25 mouse cellular contexts compared by ENCODE assay signal in genomic region chr5:37310026-37310425, GRCm38 (mm10). TPM values are rescaled to one million over a fixed set of nuclear protein-coding genes. Genes with fewer than 3 reads are reported as not detected.
DNase-seq lines count a peak whose midpoint lies in the region; ATAC-seq and TF ChIP-seq lines count a peak whose summit lies in the region.
"Had no signal": no experiment of that assay in that cellular context is flagged by ENCODE, and none has a peak within 500 bp of the region (broad histone marks: within the 10 kb centered on the region; RNA-seq: fewer than 3 reads in every experiment).

No protein-coding gene starts in this region.

- ATAC-seq in kidney, embryonic 15.5 days (replicated peaks; ENCODE audit: low FRiP score): no peak
- ATAC-seq: activated CD4-positive, CD25-positive, alpha-beta regulatory T cell, adult 4 months; forebrain, embryonic 14.5 days; forebrain, embryonic 16.5 days; Patski had no signal

- 59% methylated on average over 9 of the region's 9 CpGs for WGBS in kidney, adult 2 months
- WGBS in kidney, embryonic 15.5 days: 84% methylated on average over 9 of the region's 9 CpGs

- H3K27ac ChIP-seq in kidney, adult 2 months (ENCODE audit: insufficient read depth, low read depth, low read length): no peak overlapping the region
- no peak overlapping the region for H3K27ac ChIP-seq in kidney, embryonic 15.5 days
- H3K27ac ChIP-seq: embryonic facial prominence, embryonic 13.5 days; embryonic facial prominence, embryonic 15.5 days; forebrain, embryonic 10.5 days; forebrain, embryonic 12.5 days had no signal

- no peak overlapping the region for H3K4me2 ChIP-seq in kidney, embryonic 15.5 days
- H3K4me2 ChIP-seq: embryonic facial prominence, embryonic 13.5 days; embryonic facial prominence, embryonic 15.5 days; forebrain, embryonic 12.5 days had no signal

- no peaks in the 10 kb centered on the region for H3K36me3 ChIP-seq in kidney, adult 2 months (ENCODE audit: control insufficient read depth, insufficient read depth, low read length)
- peaks cover 70% of the 10 kb centered on the region for H3K36me3 ChIP-seq in kidney, embryonic 15.5 days

- H3K4me1 ChIP-seq in kidney, adult 2 months (ENCODE audit: control insufficient read depth, insufficient read depth, low read length): no peaks in the 10 kb centered on the region
- H3K4me1 ChIP-seq in kidney, embryonic 15.5 days: no peaks in the 10 kb centered on the region
- H3K4me1 ChIP-seq: embryonic facial prominence, embryonic 13.5 days; embryonic facial prominence, embryonic 15.5 days; forebrain, embryonic 10.5 days; forebrain, embryonic 12.5 days had no signal

- no peak for TF ChIP-seq CTCF in kidney, adult 2 months (conservative IDR thresholded peaks at IDR 0.05; ENCODE audit: insufficient read depth, insufficient read length, low read depth, low read length)

- H3K9ac ChIP-seq in kidney, embryonic 15.5 days: no peak overlapping the region
- H3K9ac ChIP-seq: embryonic facial prominence, embryonic 13.5 days; embryonic facial prominence, embryonic 15.5 days; forebrain, embryonic 12.5 days had no signal

- DNase-seq in kidney, adult 11 months: peak; percentile 53
- DNase-seq in kidney, postnatal 4 days: no peak
- DNase-seq in kidney, adult 2 months: peak; percentile 57
- DNase-seq in kidney, postnatal 14 days: no peak
- DNase-seq in kidney, postnatal 25 days: peak; percentile 20 to 65
- peak; percentile 10 for DNase-seq in ZHBTc4 (ENCODE audit: low read depth, low spot score)
- no peak for DNase-seq in T-cell, adult 2 months (ENCODE audit: low spot score)
- DNase-seq: adrenal gland, adult 8-10 months; adrenal gland, postnatal 14 days; cerebellum, adult 11 months; cerebellum, adult 18-20 months; cerebellum, adult 8-10 months; cerebellum, adult 9-11 months; cerebellum, postnatal 36 days; embryo, embryonic 11 days had no signal

- H3K4me3 ChIP-seq in kidney, adult 2 months (ENCODE audit: insufficient read depth, low read depth, low read length): no peak overlapping the region
- H3K4me3 ChIP-seq in kidney, embryonic 15.5 days (replicated peaks): no peak overlapping the region
- H3K4me3 ChIP-seq: embryonic facial prominence, embryonic 13.5 days; embryonic facial prominence, embryonic 15.5 days; erythroblast, embryonic 14.5 days; forebrain, embryonic 10.5 days; forebrain, embryonic 12.5 days had no signal

- H3K27me3 ChIP-seq in kidney, adult 2 months (replicated peaks; ENCODE audit: control insufficient read depth, insufficient read depth, low read length): no peaks in the 10 kb centered on the region
- no peaks in the 10 kb centered on the region for H3K27me3 ChIP-seq in kidney, embryonic 15.5 days
- H3K27me3 ChIP-seq: embryonic facial prominence, embryonic 13.5 days; embryonic facial prominence, embryonic 15.5 days; forebrain, embryonic 12.5 days; Patski had no signal

- no peak for TF ChIP-seq POLR2A in kidney, adult 2 months (IDR thresholded peaks at IDR 0.05; ENCODE audit: low read depth, low read length)

- no peaks in the 10 kb centered on the region for H3K9me3 ChIP-seq in kidney, embryonic 15.5 days (replicated peaks)

RNA-seq across cellular contexts. Expression of gene Evc, which starts 26.7 kb away (rescaled TPM):
- polyA plus RNA-seq in kidney, adult 2 months (2012; rRNA removed): 95.8 and 101 TPM in 2 replicates
- 21.9 and 24.4 TPM in 2 replicates for polyA plus RNA-seq in kidney, embryonic 15.5 days (2015; fragmentation: Nextera tagmentation; extraction: Ambion mirVana)
- polyA plus RNA-seq: activated CD4-positive, CD25-positive, alpha-beta regulatory T cell, adult 4 months had no signal

RNA-seq across cellular contexts. Expression of gene Evc2, which starts 28.3 kb away (rescaled TPM):
- polyA plus RNA-seq in kidney, adult 2 months (2012; rRNA removed): 29.0 and 36.4 TPM in 2 replicates
- 22.5 and 22.8 TPM in 2 replicates for polyA plus RNA-seq in kidney, embryonic 15.5 days (2015; fragmentation: Nextera tagmentation; extraction: Ambion mirVana)
- polyA plus RNA-seq: activated CD4-positive, CD25-positive, alpha-beta regulatory T cell, adult 4 months; erythroblast, embryonic 14.5 days had no signal

Comparison
In these comparisons a context has a peak if more than half of its experiments do, and no peak if none do; other contexts are left out.
1. DNase-seq: peak in kidney, adult 11 months (single experiment), kidney, adult 2 months (single experiment), kidney, postnatal 25 days (2 of 2) and ZHBTc4 (single experiment); none in kidney, postnatal 4 days (0 of 2), kidney, postnatal 14 days (single experiment) and T-cell, adult 2 months (single experiment).